Mouse (Mus musculus): ENCODE measurements around the gene Klhl21.

GRCm38 (mm10) chr4:151999481-151999880 is 9.1 kb upstream of the Klhl21 start:
- no peak for TF ChIP-seq ZC3H11A (IDR thresholded peaks at IDR 0.05; ENCODE audit: borderline replicate concordance, low read depth, low read length)
- TF ChIP-seq MAFK (IDR thresholded peaks at IDR 0.05; ENCODE audit: insufficient read depth, low read depth, low read length) = no peak
- no peak for TF ChIP-seq HCFC1 (IDR thresholded peaks at IDR 0.05; ENCODE audit: borderline replicate concordance, insufficient read depth, low read length)
